Mouse (Mus musculus): ENCODE measurements around the gene Larp6. TPM values are rescaled to one million over a fixed set of nuclear protein-coding genes. Genes with fewer than 3 reads are reported as not detected.

Larp6 gene
- polyA plus RNA-seq, 1 experiment from 2014 or later, result 1.7 TPM

DNA sequence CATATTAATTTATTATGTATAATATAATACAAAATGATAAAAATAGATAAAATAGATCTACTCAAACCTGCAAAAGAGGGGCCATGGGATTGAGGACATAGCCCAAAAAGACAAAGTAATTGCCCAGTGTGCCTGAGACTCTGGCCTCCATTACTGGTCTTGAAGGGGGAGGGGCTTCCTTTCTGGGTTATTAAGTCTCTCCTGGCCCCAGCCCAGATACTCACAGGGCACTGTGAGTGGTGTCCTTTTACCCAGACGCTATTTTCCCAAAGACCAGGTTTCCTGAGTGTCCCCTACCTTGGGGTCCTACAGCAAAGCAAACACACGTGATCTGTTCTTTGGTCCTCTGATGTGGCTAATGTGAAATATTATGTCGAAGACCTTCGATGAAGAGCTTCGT lies 778 bp upstream of the Larp6 start:
- Histone ChIP-seq H3K27me3 (ENCODE audit: insufficient read depth, low read length) (no peaks in the 10 kb centered on the region), H3K36me3 (ENCODE audit: insufficient read depth, low read length) (no peaks in the 10 kb centered on the region), H3K27ac (ENCODE audit: low read length) (no peak overlapping the region), H3K9me3 (ENCODE audit: low read length) (no peaks in the 10 kb centered on the region), H3K4me3 (ENCODE audit: low read length) (no peak overlapping the region), H3K9ac (replicated peaks; ENCODE audit: low read length) (no peak overlapping the region), H3K4me1 (ENCODE audit: insufficient read depth, low read length) (peaks cover 21% of the 10 kb centered on the region), H3K4me2 (replicated peaks; ENCODE audit: low read depth, low read length) (no peak overlapping the region)
- ATAC-seq (ENCODE audit: low FRiP score, low TSS enrichment), result no peak
- WGBS, result 68% methylated on average over 5 of the region's 5 CpGs

DNA sequence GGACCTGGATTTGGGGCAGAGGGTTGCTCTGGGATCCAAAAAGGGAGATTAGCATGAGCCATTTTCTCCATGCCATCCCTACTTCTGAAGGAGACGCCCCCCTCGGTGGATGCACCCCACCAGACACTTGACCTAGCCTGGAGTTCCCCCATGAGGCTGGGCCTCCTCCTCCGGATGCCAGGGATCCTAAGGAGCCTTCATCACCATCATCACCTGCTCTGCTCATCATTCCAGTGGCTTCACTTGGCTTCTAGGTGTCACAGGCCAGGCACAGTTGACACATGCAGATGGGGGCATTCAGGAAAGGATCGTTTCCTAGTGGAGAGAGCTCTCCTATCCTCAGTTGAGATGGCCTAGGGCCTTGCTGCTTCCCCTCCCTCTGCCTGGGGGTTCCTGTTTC lies 827 bp downstream of the Larp6 start:
- Histone ChIP-seq H3K4me3 (ENCODE audit: low read length) (peak overlapping the region; percentile 64), H3K4me2 (replicated peaks; ENCODE audit: low read depth, low read length) (peak overlapping the region; percentile 99), H3K27me3 (ENCODE audit: insufficient read depth, low read length) (no peaks in the 10 kb centered on the region), H3K9ac (replicated peaks; ENCODE audit: low read length) (peak overlapping the region; percentile 82), H3K27ac (ENCODE audit: low read length) (no peak overlapping the region), H3K9me3 (ENCODE audit: low read length) (no peaks in the 10 kb centered on the region), H3K36me3 (ENCODE audit: insufficient read depth, low read length) (no peaks in the 10 kb centered on the region), H3K4me1 (ENCODE audit: insufficient read depth, low read length) (peaks cover 21% of the 10 kb centered on the region)
- ATAC-seq (ENCODE audit: low FRiP score, low TSS enrichment), result 0 out of 2 replicates have a peak, but pooled peaks have one; percentile 21
- 21% methylated on average over 4 of the region's 4 CpGs for WGBS

DNA sequence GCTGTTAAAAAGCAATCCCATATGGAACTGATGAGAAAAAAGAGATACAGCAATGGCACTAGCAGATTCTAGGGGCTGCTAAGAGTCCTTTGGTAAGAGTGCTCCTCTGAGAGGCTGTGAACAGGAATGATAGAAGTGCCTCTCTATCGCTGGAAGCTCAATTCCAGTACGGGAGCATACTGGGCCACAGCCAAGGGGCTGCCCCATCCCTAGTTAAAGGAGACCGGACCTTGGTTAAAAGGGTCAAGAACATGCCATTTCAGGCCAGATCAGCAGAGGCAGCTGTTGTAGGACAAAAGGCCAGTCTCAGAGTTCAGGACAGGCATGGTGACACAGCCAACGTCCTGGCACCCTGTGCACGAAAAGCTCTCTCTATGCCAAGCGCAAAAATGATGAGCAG lies 1.4 kb downstream of the Larp6 start:
- no peak overlapping the region for H3K9ac ChIP-seq (replicated peaks; ENCODE audit: low read length)
- no peak overlapping the region for H3K4me3 ChIP-seq (ENCODE audit: low read length)
- no peaks in the 10 kb centered on the region for H3K36me3 ChIP-seq (ENCODE audit: insufficient read depth, low read length)
- no peaks in the 10 kb centered on the region for H3K27me3 ChIP-seq (ENCODE audit: insufficient read depth, low read length)
- peaks cover 21% of the 10 kb centered on the region for H3K4me1 ChIP-seq (ENCODE audit: insufficient read depth, low read length)
- WGBS, result 76% methylated on average over 6 of the region's 6 CpGs
- no peaks in the 10 kb centered on the region for H3K9me3 ChIP-seq (ENCODE audit: low read length)
- ATAC-seq (ENCODE audit: low FRiP score, low TSS enrichment), result no peak
- H3K27ac ChIP-seq (ENCODE audit: low read length), result no peak overlapping the region
- no peak overlapping the region for H3K4me2 ChIP-seq (replicated peaks; ENCODE audit: low read depth, low read length)

DNA sequence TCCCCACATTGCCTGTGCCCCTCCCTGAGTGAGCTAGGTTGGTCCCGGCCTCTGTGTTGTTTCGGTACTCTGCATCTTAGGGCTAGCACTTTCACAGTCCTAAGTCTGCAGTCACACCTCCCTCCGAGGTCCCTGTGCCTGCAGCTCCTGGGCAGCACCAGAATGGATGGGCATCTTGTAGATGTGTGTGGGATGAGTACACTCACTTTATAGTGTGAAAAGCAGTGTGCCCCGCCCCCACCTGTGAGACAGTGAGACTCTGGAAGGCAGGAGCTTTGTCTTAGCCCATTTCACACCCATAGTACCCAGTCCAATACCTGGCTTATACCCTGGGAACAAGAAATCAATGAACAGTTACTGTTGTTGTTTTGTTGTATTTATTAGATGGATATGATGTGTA lies 2.5 kb downstream of the Larp6 start:
- Histone ChIP-seq H3K36me3 (ENCODE audit: insufficient read depth, low read length) (no peaks in the 10 kb centered on the region), H3K9ac (replicated peaks; ENCODE audit: low read length) (no peak overlapping the region), H3K27ac (ENCODE audit: low read length) (no peak overlapping the region), H3K4me2 (replicated peaks; ENCODE audit: low read depth, low read length) (no peak overlapping the region), H3K4me1 (ENCODE audit: insufficient read depth, low read length) (peaks cover 21% of the 10 kb centered on the region), H3K9me3 (ENCODE audit: low read length) (no peaks in the 10 kb centered on the region), H3K27me3 (ENCODE audit: insufficient read depth, low read length) (no peaks in the 10 kb centered on the region), H3K4me3 (ENCODE audit: low read length) (no peak overlapping the region)
- ATAC-seq (ENCODE audit: low FRiP score, low TSS enrichment), result no peak
- 85% methylated on average over 4 of the region's 4 CpGs for WGBS

DNA sequence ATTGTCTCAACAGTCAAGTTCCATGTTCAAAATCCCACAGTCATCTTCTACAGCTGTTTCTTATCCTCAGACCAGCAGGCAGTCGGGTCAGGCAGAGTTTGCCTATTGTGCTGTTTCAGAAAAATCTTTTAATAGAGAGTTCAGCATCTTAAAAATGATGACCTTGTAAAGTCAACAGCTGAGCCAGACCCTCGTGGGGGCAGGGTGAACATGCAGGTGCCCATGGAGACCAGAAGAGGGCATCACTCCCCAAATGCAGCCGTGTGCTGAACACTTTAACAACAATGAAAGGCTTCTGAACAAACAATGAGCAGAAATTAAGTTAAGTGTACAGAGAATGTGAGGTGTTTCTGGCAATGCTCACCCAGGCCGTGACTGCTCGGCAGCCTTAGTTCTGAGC lies 3.0 kb downstream of the Larp6 start:
- no peak overlapping the region for H3K9ac ChIP-seq (replicated peaks; ENCODE audit: low read length)
- no peak overlapping the region for H3K27ac ChIP-seq (ENCODE audit: low read length)
- no peak overlapping the region for H3K4me2 ChIP-seq (replicated peaks; ENCODE audit: low read depth, low read length)
- H3K4me3 ChIP-seq (ENCODE audit: low read length), result no peak overlapping the region
- 57% methylated on average over 5 of the region's 5 CpGs for WGBS
- no peaks in the 10 kb centered on the region for H3K9me3 ChIP-seq (ENCODE audit: low read length)
- H3K4me1 ChIP-seq (ENCODE audit: insufficient read depth, low read length), result peaks cover 21% of the 10 kb centered on the region
- H3K36me3 ChIP-seq (ENCODE audit: insufficient read depth, low read length), result no peaks in the 10 kb centered on the region
- no peaks in the 10 kb centered on the region for H3K27me3 ChIP-seq (ENCODE audit: insufficient read depth, low read length)
- no peak for ATAC-seq (ENCODE audit: low FRiP score, low TSS enrichment)

DNA sequence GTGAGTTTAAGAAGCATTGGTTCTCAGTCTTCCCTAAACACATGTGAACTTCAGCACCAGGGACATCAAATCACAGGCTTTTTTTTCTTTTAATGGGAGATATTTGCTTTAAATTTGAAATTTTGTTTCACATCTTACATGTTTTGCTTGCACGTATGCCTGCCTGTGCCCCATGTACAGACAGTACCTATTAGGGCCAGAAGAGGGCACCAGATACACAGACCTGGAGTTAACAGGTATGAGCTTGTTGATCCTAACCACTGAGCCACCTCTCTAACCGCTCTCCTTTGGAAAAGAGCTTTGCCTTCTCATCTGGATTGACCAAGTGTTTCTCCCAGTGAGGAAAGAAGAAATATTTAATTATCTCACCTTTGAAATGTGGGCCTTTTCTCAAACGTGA lies 5.5 kb downstream of the Larp6 start:
- no peaks in the 10 kb centered on the region for H3K27me3 ChIP-seq (ENCODE audit: insufficient read depth, low read length)
- WGBS, result 66% methylated on average over 3 of the region's 3 CpGs
- H3K4me3 ChIP-seq (ENCODE audit: low read length), result no peak overlapping the region
- no peak overlapping the region for H3K27ac ChIP-seq (ENCODE audit: low read length)
- no peak for ATAC-seq (ENCODE audit: low FRiP score, low TSS enrichment)
- no peak overlapping the region for H3K9ac ChIP-seq (replicated peaks; ENCODE audit: low read length)
- H3K4me1 ChIP-seq (ENCODE audit: insufficient read depth, low read length), result peaks cover 13% of the 10 kb centered on the region
- H3K9me3 ChIP-seq (ENCODE audit: low read length), result no peaks in the 10 kb centered on the region
- H3K36me3 ChIP-seq (ENCODE audit: insufficient read depth, low read length), result no peaks in the 10 kb centered on the region
- no peak overlapping the region for H3K4me2 ChIP-seq (replicated peaks; ENCODE audit: low read depth, low read length)

DNA sequence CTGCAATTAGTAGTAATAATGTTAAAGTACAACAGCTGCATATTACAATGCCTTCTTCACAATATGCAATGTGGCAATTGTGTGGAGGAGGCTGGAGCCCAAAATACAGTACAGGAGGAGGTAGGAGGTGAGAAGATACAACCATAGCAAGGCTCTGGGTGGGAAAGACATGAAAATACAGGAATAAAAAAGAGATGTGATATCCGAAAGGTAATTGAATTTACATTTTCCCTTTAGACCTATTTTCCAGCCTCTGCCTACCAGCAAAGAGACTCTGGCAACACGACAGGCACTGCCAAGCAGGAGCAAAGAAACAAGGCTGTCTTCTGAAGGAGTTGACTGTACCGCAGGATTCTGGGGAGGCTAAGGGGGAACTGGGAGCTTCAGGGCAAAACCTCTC lies 6.9 kb downstream of the Larp6 start:
- Histone ChIP-seq H3K9ac (replicated peaks; ENCODE audit: low read length) (no peak overlapping the region), H3K4me3 (ENCODE audit: low read length) (no peak overlapping the region), H3K27ac (ENCODE audit: low read length) (no peak overlapping the region), H3K4me2 (replicated peaks; ENCODE audit: low read depth, low read length) (no peak overlapping the region), H3K36me3 (ENCODE audit: insufficient read depth, low read length) (no peaks in the 10 kb centered on the region), H3K4me1 (ENCODE audit: insufficient read depth, low read length) (no peaks in the 10 kb centered on the region), H3K9me3 (ENCODE audit: low read length) (no peaks in the 10 kb centered on the region), H3K27me3 (ENCODE audit: insufficient read depth, low read length) (no peaks in the 10 kb centered on the region)
- WGBS, result 93% methylated on average over 3 of the region's 3 CpGs
- ATAC-seq (ENCODE audit: low FRiP score, low TSS enrichment), result no peak

DNA sequence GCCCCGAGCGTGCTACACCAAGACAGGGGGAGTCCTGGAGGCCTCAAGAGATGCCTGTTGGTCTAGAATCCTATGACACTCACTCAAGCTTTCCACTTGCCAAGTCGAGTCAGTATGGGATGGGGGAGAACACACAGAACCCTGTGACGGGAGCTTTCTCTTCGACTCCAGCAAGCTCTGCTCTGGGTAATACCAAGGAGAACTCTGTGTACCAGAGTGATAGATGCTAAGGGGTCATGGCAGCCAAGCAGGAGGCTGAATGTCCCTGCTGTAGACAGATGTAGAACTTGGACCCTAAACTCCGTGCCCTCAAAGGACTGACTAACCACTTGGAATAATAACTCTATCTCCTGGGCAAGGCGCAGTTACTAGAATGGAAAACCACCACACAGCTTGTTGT lies 12.2 kb downstream of the Larp6 start:
- peaks cover 5% of the 10 kb centered on the region; the same call in 1 of the 2 replicates for H3K9me3 ChIP-seq (ENCODE audit: low read length)
- WGBS, result 91% methylated on average over 7 of the region's 7 CpGs

DNA sequence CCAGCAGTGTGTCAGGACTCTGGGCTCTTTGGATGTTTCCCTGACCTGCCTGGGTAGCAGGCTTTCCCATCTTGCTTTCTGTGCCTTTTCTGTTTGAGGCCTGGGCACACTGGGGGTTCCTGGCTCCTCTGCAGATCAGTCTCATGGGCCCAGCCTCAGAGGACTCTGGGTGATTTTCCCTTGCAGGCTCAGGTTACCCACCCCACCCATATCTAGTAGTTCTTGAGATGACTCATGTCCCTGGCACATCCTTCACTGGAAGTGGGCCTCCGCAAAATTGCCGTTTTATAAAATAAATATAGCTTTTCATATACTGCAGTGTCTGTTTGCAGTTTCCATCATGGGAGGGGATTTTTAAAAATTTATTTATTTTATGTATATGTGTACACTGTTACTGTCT lies 21.5 kb downstream of the Larp6 start:
- ATAC-seq (ENCODE audit: low FRiP score, low TSS enrichment), result no peak
- WGBS, result 86% methylated on average over 2 of the region's 2 CpGs
- no peak overlapping the region for H3K9ac ChIP-seq (replicated peaks; ENCODE audit: low read length)
- H3K4me3 ChIP-seq (ENCODE audit: low read length), result no peak overlapping the region
- H3K27me3 ChIP-seq (ENCODE audit: insufficient read depth, low read length), result no peaks in the 10 kb centered on the region
- H3K9me3 ChIP-seq (ENCODE audit: low read length), result peaks cover 9% of the 10 kb centered on the region
- H3K4me1 ChIP-seq (ENCODE audit: insufficient read depth, low read length), result no peaks in the 10 kb centered on the region
- H3K4me2 ChIP-seq (replicated peaks; ENCODE audit: low read depth, low read length), result no peak overlapping the region
- H3K36me3 ChIP-seq (ENCODE audit: insufficient read depth, low read length), result peaks cover 14% of the 10 kb centered on the region; the same call in 1 of the 2 replicates
- H3K27ac ChIP-seq (ENCODE audit: low read length), result no peak overlapping the region

More for the DNA sequence above, 12.2 kb downstream of the Larp6 start:
- H3K27ac ChIP-seq (ENCODE audit: low read length), result no peak overlapping the region
- ATAC-seq (ENCODE audit: low FRiP score, low TSS enrichment), result no peak
- no peaks in the 10 kb centered on the region for H3K4me1 ChIP-seq (ENCODE audit: insufficient read depth, low read length)
- no peak overlapping the region for H3K4me2 ChIP-seq (replicated peaks; ENCODE audit: low read depth, low read length)
- H3K27me3 ChIP-seq (ENCODE audit: insufficient read depth, low read length), result no peaks in the 10 kb centered on the region
- H3K4me3 ChIP-seq (ENCODE audit: low read length), result no peak overlapping the region
- no peak overlapping the region for H3K9ac ChIP-seq (replicated peaks; ENCODE audit: low read length)
- no peaks in the 10 kb centered on the region for H3K36me3 ChIP-seq (ENCODE audit: insufficient read depth, low read length)

DNA sequence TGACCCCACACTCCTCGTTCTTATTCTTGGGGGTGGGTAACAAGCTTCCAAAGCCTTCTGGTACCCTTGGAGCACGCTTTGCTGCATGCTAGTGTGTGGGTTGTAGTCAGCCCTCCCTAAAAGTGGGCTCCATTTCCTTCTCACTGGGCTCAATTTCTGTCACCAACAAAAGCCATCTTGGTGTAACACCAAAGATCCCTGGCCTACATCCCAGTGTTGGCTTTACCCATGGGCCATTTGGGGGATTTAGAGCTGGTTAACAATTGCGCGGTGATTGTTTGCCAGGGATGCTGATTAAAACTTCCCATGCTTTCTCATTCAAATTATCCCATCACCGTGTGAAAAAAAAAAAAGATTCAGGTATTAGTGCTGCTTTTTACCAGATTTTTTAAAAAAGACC lies 26.3 kb downstream of the Larp6 start:
- WGBS, result 92% methylated on average over 5 of the region's 5 CpGs
- no peak overlapping the region for H3K4me3 ChIP-seq (ENCODE audit: low read length)
- peaks cover 11% of the 10 kb centered on the region; the same call in 1 of the 2 replicates for H3K4me1 ChIP-seq (ENCODE audit: insufficient read depth, low read length)
- peaks cover 6% of the 10 kb centered on the region; the same call in 1 of the 2 replicates for H3K9me3 ChIP-seq (ENCODE audit: low read length)
- no peak overlapping the region for H3K9ac ChIP-seq (replicated peaks; ENCODE audit: low read length)
- no peaks in the 10 kb centered on the region for H3K27me3 ChIP-seq (ENCODE audit: insufficient read depth, low read length)
- no peak overlapping the region for H3K27ac ChIP-seq (ENCODE audit: low read length)
- H3K4me2 ChIP-seq (replicated peaks; ENCODE audit: low read depth, low read length), result no peak overlapping the region
- no peak for ATAC-seq (ENCODE audit: low FRiP score, low TSS enrichment)
- H3K36me3 ChIP-seq (ENCODE audit: insufficient read depth, low read length), result peaks cover 11% of the 10 kb centered on the region; the same call in 1 of the 2 replicates

Measured in kidney, embryonic 16.5 days (tissue).